Mouse (Mus musculus): ENCODE measurements at regions not wholly inside any gene's neighbourhood (a gene's known extent, or its start where the extent isn't known, plus 50 kb on each side); places are given as distances from the start of the nearest gene placed in this dataset.

DNA sequence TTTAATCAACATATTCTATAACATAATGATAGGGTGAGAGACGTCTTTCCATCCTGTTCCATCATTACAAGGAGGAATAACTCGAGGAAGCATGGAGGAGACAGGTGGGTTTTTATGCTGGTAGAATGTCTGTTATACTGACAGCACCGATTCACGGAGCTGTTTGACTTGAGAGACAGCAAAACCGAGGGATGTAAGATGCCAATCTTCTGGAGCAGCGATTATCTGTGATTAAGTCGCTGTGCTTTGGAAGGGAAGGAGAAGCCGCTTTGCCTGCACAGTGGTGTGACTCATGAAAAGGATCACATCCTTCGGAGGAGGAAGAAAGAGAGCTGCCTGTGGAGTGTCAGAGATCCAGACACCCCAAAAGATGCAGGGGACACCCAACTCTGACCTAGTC, 205.4 kb downstream of the Drd1 start:
- no peak for TF ChIP-seq CTCF (IDR thresholded peaks at IDR 0.05; ENCODE audit: control insufficient read depth, insufficient read depth, insufficient replicate concordance, low read depth, low read length)
- no peak for TF ChIP-seq POLR2A (IDR thresholded peaks at IDR 0.05; ENCODE audit: control insufficient read depth, low read depth, low read length)
